Mouse (Mus musculus) ES-E14 (cell line): ENCODE results near the gene Pidd1.

Experiments
- CHD2 ChIP-seq: IDR thresholded peaks from 2 replicates; pipeline ENCODE4 v1.6.1; 2014; ENCODE audit warnings: mild to moderate bottlenecking, low read depth, low read length, inconsistent platforms
- HCFC1 ChIP-seq: IDR thresholded peaks from 2 replicates; pipeline ENCODE4 v1.6.1; 2012; ENCODE audit warnings: low read length, inconsistent platforms, borderline replicate concordance; ENCODE audit not compliant: insufficient read depth
- ZC3H11A ChIP-seq: IDR thresholded peaks from 2 replicates; pipeline ENCODE4 v1.6.1; 2012; ENCODE audit warnings: low read depth, mild to moderate bottlenecking, inconsistent platforms, low read length, borderline replicate concordance
- ZNF384 ChIP-seq: IDR thresholded peaks from 2 replicates; pipeline ENCODE4 v1.6.1; 2012; ENCODE audit warnings: low read depth, low read length, inconsistent platforms

DNA sequence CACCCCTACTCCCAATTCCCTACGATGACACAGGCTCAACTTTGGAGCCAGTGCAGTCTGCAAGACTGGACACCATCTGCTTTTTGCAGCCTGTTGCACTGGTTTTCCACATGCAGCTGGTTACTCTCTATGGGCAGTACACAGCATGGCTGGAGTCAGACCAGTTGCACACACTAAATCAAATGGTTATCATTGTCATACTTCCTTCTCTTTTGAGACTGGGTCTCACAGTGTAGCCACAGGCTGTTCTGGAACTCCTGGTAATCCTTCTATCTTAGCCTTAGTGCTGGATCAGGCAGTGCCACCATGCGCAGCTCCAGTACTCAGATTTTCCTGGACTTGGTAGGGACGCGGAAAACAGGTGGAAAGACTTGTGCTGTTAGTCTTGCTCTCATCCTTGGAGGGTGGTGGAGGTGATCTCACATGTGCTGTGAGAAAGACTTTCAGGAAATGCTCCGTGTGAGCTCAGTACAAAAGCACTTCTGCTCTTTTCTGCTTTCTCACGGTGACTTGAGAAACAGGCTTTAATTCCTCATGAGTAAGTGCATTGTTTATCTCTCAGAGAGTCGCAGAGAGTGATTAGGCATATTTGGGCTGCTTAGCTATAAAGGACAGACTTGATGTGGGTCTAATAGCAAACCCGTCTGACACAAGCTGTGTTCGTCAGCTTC lies 51.1 kb downstream of the Pidd1 start:
- TF ChIP-seq CHD2 (no peak), ZC3H11A (no peak), ZNF384 (no peak), HCFC1 (no peak)
